Mouse (Mus musculus) liver, adult (tissue): ENCODE measurements around the gene Fli1.

ENCODE experiments used
- GATA4 ChIP-seq: IDR thresholded peaks from 2 replicates; pipeline ENCODE4 v1.6.1; 2014; ENCODE audit warnings: mild to moderate bottlenecking, low read length; ENCODE audit not compliant: insufficient replicate concordance

The Fli1 gene

DNA sequence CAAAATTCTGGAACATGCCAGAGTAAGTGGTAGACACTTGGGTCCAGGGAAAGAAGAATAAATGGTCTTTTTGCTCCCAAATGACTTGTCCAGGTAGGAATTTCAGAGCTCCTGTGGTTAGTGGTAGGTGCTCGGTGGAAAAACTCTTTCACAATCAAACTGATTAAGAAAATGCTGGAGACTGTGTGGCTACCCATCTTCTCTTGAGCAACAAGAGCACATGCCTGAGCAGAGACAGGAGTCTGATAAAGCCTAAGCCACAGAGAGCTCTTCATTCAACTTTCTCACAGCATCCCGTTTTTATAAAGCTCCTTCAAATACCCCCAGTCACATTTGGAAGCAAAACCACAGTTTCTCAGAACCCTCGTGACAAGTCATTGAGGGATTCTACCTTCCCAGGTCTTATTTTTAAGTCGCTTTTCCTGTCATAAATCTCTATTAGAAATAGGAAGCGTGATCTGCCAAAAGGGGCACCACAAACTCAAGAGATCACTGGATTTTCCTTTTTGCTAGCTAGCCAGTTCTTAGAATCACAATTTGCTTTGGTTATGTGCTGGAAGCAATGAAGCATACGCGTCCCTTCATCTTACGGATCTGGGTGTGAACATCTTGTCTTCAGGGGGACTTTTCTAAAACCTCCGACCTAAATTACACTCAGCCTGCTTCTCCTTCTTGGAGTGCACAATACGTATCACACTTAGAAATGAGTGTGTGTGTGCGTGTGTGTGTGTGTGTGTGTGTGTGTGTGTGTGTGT, 40.2 kb downstream of the Fli1 start:
- no peak for TF ChIP-seq GATA4

DNA sequence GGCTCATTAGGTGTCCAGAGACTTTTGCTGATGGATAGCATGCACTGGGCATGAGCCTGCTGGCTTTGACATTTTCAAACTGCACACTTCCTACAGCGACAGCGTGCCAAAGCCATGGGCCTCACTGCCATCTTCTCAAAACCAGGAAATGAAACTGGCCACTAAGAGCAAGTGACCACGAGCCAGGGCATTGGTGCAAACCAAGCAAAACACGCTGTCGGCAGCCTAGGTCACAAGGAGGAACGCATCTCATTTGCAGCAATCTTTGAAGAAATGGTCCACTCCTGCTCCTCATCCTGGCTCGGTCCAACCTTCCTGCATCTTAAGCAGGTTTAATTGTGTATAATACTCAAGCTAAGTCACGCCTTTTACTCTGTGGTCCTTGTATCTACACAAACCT, 41.8 kb downstream of the Fli1 start:
- TF ChIP-seq GATA4: no peak

DNA sequence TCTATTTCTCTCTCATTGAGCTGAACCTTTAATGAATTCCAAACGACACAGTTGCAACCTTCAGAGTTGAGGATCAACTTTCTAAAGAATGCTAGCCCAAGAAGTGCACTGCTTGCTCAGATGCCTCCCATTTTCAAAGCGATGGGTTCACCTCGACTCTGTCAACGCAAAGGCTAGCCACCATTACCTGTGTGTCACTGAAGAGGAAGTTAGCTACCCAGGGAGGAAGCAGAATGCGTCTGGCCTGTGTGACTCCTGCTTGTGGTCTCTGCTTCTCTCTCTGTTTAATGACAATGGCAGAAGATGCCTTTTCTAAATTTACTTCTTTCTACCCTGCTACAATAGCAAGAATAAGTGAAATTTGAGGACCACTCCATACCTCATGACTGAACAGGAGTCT, 42.6 kb downstream of the Fli1 start:
- TF ChIP-seq GATA4: no peak

DNA sequence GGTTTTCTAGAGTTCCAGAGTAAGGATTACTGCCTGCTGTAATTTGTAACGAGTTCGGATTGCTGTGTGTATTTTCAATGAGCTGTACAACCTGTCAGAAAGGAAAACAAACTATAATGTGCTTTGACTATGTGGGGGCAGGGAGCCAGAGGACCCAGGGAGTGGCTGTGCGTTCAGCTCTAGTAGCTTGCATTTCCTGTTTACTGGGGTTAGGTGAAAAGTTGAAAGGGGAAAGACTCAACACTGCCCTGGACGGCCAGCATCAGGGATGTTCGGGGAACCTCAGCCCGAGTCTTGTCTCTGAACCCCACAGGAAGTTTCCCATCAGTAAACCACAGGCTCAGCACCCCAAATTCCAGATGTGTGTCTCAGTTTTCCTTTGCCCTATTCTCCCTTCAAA, 43.2 kb downstream of the Fli1 start:
- TF ChIP-seq GATA4: no peak

DNA sequence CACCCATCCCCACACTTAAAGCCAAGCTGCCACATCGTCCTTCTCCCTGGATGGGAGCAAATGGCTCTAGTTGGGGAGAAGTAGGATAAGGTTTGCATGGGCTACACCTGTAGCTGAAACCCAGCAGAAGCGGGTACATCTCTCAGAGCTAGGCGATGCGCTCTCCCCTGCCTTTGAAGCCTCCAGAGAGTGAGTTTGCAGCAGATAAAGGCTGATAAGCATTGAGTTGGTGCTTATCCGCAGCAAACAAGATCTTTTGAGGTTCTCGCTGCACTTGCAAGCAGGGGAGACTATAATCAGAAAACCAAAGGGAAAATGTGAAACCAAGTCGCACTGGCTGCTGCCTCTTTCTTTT, 47.0 kb downstream of the Fli1 start:
- TF ChIP-seq GATA4: no peak

DNA sequence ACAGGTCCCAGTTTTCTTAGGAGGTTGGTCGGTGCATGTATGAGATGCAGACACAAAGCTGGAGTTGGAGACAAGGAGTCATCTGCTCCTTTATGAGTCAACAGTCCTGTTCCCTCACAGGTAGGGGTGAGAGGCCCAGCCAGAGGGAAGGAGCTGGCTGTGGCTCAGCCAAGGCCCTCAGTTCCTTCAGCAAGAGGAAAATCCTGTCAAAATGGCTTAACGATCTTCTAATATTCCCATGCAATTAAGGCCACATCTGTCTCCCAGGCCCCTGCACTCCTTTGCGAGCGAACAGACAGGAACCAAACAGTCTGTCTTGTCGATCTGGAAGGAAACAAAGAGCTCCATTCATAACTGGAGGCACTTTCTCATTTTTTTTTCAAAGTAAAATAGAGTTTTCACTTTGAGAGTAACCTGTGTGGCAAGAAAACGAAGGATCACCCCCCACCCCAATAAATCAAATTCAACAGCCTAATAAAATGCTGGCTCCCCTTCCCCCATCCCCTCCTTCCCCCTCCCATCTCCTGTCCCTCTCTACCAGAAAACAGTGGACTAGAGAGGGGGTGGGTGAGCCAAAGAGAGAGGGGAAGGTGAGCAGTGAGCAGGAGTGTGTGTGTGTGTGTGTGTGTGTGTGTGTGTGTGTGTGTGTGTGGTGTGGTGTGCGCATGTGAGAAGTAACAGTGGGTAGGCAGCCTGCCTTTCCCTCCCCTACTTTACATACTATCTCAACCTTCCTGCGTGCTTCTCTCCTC, 47.6 kb downstream of the Fli1 start:
- no peak for TF ChIP-seq GATA4

DNA sequence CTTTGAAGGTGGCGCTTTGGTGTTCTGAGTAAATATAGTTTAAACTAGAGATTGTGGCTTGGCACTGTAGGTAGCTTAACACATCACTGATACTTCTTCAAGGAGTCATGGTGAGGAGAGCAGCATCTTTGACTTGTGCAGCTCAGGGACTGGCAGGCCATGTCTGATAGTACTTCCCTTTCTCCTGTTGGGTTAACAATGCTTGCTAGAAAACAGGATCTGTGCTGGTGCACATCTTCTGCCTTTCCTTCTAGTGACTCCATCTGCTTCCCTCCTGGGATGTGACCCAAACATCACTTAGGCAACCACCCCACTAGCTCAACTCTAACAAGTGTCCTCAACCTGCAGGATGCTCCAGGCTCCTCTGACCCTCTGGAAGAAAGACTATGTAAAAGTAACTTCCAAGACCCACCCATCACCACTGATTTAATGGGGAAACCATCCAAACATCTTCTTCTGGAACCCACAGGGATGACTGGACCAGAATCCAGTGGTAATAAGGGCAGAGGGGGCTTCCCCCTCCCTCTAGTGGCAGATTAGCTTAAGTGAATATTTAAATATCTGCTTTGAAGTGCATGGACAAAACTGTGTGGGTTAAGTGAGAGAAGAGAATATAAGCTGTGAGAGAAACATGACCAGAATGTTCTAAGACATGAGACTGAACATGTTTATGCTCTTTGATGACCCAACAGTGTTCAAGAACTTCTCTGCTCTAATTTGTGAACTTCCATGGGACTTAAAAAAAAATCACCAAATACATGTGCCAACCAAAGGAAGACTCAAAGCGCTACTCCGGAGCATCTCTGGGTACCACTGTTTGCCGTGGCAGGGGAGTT, 48.9 kb downstream of the Fli1 start:
- no peak for TF ChIP-seq GATA4

DNA sequence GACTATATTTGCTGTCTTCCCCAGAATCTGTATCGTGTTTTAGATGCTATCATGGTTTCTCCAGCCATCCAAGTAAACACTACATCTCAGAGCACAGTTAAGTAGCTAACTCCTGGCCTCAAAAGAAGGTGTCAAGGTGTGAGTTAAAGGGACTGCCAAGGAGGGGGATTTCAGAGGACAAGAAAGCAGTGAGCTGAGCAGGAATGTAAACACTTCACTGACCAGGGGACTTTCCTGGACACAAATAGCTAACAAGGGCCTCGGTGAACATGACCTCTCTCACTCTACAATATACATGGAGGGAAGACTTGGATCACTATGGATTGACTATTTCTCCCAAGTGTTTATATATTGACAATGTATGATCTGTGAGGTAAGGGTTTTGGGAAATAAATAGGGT, 49.9 kb downstream of the Fli1 start:
- no peak for TF ChIP-seq GATA4

DNA sequence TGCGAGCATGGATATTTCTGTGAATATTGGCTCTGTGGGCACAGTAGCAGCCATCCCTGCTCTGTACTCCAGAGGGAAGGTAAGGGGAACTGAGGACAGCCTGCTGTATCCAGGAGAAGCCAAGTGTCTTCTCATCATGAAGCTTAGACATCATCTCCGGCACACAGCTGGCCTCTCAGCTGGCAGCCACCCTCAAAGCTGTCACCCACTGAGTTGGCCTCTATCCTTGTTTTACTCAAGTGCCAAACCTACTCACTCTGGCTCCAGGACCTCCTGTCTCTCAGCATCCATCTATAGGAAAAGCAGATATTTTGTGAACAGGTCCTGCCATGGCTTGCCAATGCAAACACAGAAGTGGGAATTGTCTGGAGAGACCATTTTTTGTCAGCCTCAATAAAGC, 51.2 kb downstream of the Fli1 start:
- TF ChIP-seq GATA4: no peak

DNA sequence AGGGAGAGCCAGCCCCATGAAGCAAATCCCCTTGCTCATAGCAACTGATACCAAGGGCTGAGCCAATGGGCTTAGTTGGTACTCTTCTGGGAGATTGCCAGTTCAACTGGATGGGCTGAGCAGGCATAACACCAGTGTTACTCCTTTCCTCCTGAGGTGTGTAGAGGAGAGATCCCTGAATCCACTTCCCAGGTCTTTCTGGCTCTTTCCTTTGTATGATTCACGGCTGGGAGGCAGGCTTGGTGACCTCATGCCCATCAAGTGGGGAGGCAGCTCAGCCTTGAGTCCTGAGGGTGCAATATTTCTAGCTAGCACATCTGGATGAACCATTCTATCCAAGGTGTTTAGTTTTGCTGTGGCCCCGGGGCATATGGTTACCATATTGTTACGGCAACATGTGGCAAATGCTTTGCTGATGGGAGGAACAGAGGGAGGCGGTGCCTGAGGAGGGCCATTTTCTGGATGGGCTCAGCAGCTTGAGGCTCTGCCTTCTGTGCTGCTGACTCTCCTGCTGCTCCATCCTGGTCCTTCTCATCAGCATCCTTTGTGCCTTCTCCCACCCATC, 52.8 kb downstream of the Fli1 start:
- no peak for TF ChIP-seq GATA4

DNA sequence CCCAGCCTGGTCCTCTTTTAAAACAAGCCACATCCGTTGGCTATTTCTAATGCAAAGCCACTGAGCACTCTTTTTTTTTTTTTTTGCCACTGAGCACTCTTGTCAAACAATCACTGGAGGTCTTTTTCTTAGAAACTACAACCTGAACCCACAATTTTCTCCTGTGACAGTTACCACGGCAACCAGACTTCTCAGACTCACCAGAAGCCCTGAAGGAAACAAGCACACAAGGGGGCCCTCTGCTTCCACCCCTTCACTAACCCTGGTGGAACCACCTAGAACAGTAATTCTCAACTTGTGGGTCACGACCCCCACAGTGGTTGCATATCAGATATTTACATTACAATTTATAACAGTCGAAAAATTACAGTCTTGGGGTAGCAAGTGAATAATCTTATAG, 53.3 kb downstream of the Fli1 start:
- no peak for TF ChIP-seq GATA4

DNA sequence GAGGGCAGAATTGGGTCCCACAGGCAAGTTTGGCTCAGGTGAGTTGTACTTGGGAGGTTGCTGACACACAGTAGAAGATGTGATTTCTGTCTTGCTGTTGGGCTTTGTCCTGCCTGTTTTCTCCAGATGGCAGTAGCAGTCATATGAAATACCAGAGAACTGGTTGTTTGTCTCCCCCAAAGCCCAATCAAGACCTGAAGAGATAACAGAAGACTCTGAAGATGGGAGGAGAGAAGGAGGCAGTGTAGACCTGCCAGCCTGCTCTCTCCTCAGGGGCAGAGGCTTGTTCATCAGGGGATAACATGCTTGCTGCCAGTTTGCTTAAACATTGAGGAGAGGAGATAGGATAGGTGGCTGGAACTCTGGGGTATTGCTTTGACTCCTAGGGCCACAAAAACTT, 54.0 kb downstream of the Fli1 start:
- no peak for TF ChIP-seq GATA4

DNA sequence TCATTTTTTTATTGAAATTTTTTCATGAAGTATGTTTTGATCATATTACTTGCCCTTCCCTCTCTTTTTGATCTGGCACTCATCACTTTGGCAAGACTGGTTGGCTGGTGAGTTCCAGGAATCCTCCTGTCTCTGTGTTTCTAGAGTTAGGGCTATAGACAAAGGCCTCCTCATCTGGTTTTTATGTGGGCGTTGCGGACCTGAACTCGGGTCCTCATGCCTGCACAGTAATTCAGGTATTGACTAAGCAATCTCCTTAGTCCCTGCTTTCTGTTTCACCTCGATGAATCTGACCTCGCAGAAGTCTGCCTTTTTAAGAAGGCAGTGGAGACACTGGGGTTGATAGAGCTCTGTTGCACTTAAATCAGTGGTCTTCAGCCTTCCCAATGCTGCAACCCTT, 54.8 kb downstream of the Fli1 start:
- TF ChIP-seq GATA4: no peak

DNA sequence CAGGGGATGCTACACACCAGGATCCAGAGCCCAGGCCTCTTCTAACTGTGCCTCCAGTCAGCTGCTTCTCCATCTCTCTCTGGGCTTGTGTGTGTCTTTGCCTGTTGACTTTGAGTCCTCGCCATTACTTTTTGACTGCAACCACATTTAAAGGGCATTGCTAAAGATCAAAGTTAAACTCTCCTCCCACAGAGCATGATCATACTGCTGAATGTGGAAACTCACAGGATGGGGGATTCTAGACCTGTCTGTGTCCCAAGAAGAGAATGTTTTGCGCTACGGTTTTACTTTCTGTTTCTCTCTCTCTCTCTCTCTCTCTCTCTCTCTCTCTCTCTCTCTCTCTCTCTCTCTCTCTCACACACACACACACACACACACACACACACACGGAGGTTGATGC, 55.3 kb downstream of the Fli1 start:
- no peak for TF ChIP-seq GATA4

DNA sequence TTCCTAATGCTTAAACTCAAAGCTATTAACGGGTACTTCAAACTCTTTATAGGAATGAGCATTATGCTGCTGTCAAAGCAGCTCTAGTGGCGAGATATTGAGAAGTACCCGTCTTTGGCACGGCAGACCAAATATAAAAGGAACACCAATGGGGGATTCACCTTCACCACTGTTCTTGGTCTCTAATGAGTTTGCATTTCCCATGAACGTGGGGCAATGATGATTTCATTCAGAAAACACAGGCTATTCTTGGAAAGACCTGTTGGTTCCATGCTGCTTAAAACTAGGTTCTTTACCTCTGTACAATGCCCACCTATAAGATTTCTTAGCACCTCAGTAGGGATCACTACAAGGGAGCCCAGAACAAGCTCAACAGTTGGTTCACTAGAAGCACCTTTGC, 62.2 kb downstream of the Fli1 start:
- TF ChIP-seq GATA4: no peak

DNA sequence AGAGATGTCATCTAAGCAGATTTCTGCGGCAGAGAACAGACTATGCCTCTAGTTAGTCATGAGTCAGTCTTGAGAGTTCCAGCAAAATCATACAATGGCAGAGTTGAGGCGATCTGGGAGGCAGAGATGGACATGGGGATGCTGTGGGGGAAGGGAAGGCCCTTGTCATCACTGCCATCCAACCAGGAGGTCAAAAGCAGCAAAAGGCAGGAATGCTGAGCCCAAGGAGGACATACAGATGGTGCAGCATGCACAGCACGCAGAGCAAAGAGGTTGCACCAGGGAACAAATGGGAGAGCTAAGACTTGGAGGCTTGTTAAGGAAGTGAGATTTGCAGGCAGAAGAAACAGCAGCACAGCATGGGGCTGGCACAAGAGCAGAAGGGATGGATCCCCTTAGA, 63.9 kb downstream of the Fli1 start:
- TF ChIP-seq GATA4: no peak
